Mouse (Mus musculus) heart, embryonic 12.5 days (tissue): Measurements from ENCODE around the gene Carm1. TPM values are rescaled to one million over a fixed set of nuclear protein-coding genes. Genes with fewer than 3 reads are reported as not detected.

ENCODE experiments used
- ATAC-seq: fragments of 200-750 bp; cut with Nextera tagmentation; 2 replicates; pipeline ENCODE4 v1.8.0; 2017; ENCODE audit warnings: moderate TSS enrichment, moderate library complexity; ENCODE audit not compliant: insufficient number of reproducible peaks, low FRiP score
- H3K27ac ChIP-seq: fragments of 300-500 bp; sonication (generic); 2 replicates; pipeline ENCODE4 v1.5.1; 2016; ENCODE audit warnings: mild to moderate bottlenecking, moderate library complexity; ENCODE audit not compliant: poor library complexity, severe bottlenecking
- H3K27me3 ChIP-seq: fragments of 300-500 bp; sonication (generic); replicated peaks from 2 replicates; pipeline ENCODE4 v1.6.1; 2016; ENCODE audit warnings: mild to moderate bottlenecking, moderate library complexity
- H3K36me3 ChIP-seq: fragments of 300-500 bp; sonication (generic); 2 replicates; pipeline ENCODE4 v1.6.1; 2016; ENCODE audit warnings: mild to moderate bottlenecking, moderate library complexity
- H3K4me1 ChIP-seq: fragments of 300-500 bp; sonication (generic); replicated peaks from 2 replicates; pipeline ENCODE4 v1.6.1; 2016; ENCODE audit warnings: mild to moderate bottlenecking
- H3K4me2 ChIP-seq: fragments of 300-500 bp; sonication (generic); 2 replicates; pipeline ENCODE4 v1.6.1; 2016; ENCODE audit warnings: mild to moderate bottlenecking, moderate library complexity
- H3K4me3 ChIP-seq: fragments of 300-500 bp; sonication (generic); 2 replicates; pipeline ENCODE4 v1.5.1; 2016; ENCODE audit warnings: mild to moderate bottlenecking
- H3K9ac ChIP-seq: fragments of 300-500 bp; sonication (generic); 2 replicates; pipeline ENCODE4 v1.6.1; 2016; ENCODE audit warnings: mild to moderate bottlenecking, moderate library complexity
- H3K9me3 ChIP-seq: fragments of 300-500 bp; sonication (generic); replicated peaks from 2 replicates; pipeline ENCODE4 v1.6.1; 2016; ENCODE audit warnings: mild to moderate bottlenecking, moderate library complexity
- WGBS: fragments of 180-500 bp; shearing (Covaris S2); methylation state at CpG from one replicate; pipeline ENCODE4 v1.1.7; 2016; 5-methylcytosine and 5-hydroxymethylcytosine counted together
- polyA plus RNA-seq: library from polyadenylated mRNA; unstranded; fragments of >200 nt; fragmentation: Nextera tagmentation; extraction: Ambion mirVana; gene quantifications from 2 replicates; pipeline ENCODE4 v1.2.1, GENCODE M21; 2016

Carm1 gene
- polyA plus RNA-seq, 1 experiment from 2014 or later: 49.9 TPM

GRCm38 (mm10) chr9:21616232-21616781 is 69.6 kb downstream of the Carm1 start:
- WGBS: under 1% methylated on average over 47 of the region's 57 CpGs

GRCm38 (mm10) chr9:21617066-21617465 is 70.4 kb downstream of the Carm1 start:
- Histone ChIP-seq H3K4me2 (peak overlapping the region; percentile 77), H3K9ac (peak overlapping the region; percentile 80), H3K27me3 (no peaks in the 10 kb centered on the region), H3K27ac (peak overlapping the region; percentile 94), H3K4me1 (peaks cover 26% of the 10 kb centered on the region), H3K9me3 (no peaks in the 10 kb centered on the region), H3K4me3 (peak overlapping the region; percentile 73), H3K36me3 (peaks cover 10% of the 10 kb centered on the region; the same call in 1 of the 2 replicates)
- no peak for ATAC-seq
- WGBS: 6% methylated on average over 10 of the region's 10 CpGs

More at GRCm38 (mm10) chr9:21616232-21616781, 69.6 kb downstream of the Carm1 start:
- H3K27ac ChIP-seq: peak overlapping the region; percentile 94
- H3K4me1 ChIP-seq: peaks cover 26% of the 10 kb centered on the region
- H3K36me3 ChIP-seq: peaks cover 10% of the 10 kb centered on the region; the same call in 1 of the 2 replicates
- peak overlapping the region; percentile 80 for H3K9ac ChIP-seq
- peak overlapping the region; percentile 73 for H3K4me3 ChIP-seq
- peak overlapping the region; percentile 77 for H3K4me2 ChIP-seq
- H3K27me3 ChIP-seq: no peaks in the 10 kb centered on the region
- peak; percentile 88 for ATAC-seq
- no peaks in the 10 kb centered on the region for H3K9me3 ChIP-seq

GRCm38 (mm10) chr9:21620229-21620628 is 73.5 kb downstream of the Carm1 start:
- no peaks in the 10 kb centered on the region for H3K27me3 ChIP-seq
- no peaks in the 10 kb centered on the region for H3K9me3 ChIP-seq
- no peak overlapping the region for H3K27ac ChIP-seq
- ATAC-seq: no peak
- H3K4me3 ChIP-seq: no peak overlapping the region
- 92% methylated on average over 4 of the region's 4 CpGs for WGBS
- no peak overlapping the region for H3K4me2 ChIP-seq
- H3K9ac ChIP-seq: no peak overlapping the region
- peaks cover 29% of the 10 kb centered on the region for H3K4me1 ChIP-seq
- peaks cover 13% of the 10 kb centered on the region; the same call in 1 of the 2 replicates for H3K36me3 ChIP-seq

DNA sequence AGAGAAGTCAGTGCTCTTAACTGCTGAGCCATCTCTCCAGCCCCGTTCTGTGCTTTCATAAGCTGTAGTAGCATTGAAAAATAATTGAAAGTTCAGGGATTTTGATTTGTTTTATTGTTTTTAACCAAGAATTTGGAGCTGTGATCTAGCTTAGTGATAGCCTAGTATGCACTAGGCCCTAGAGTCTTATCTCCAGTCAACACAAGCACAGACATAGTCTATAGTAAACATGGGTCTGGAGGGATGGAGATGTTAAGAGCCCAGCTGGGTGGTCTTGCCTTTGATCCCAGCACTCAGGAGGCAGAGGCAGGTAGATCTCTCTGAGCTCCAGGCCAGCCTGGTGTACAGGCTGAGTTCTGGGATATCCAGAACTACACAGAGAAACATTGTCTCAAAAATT is 76.0 kb downstream of the Carm1 start:
- Histone ChIP-seq H3K36me3 (peaks cover 19% of the 10 kb centered on the region), H3K27me3 (no peaks in the 10 kb centered on the region), H3K4me2 (no peak overlapping the region), H3K9ac (no peak overlapping the region), H3K4me1 (peaks cover 29% of the 10 kb centered on the region), H3K4me3 (no peak overlapping the region), H3K27ac (no peak overlapping the region), H3K9me3 (no peaks in the 10 kb centered on the region)
- WGBS: 95% methylated on average over 1 of the region's 1 CpGs
- ATAC-seq: no peak

GRCm38 (mm10) chr9:21625342-21626339 is 78.9 kb downstream of the Carm1 start:
- ATAC-seq: no peak
- H3K4me1 ChIP-seq: peaks cover 17% of the 10 kb centered on the region
- 84% methylated on average over 10 of the region's 10 CpGs for WGBS

DNA sequence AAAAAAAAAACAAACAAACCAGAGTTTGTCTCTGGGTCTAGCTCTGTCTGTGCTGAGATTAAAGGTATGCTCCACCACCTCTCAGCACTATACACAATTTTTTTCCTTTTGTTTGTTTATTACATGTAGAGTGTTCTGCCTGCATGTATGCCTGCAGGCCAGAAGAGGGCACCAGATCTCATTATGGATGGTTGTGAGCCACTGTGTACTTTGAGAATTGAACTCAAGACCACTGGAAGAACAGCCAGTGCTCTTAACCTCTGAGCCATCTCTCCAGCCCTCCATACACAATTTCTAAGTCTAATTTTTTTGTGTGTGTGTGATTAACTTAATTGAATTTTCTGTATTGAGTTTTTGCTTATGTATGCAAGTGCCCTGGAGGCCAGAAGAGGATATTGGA is 79.9 kb downstream of the Carm1 start:
- Histone ChIP-seq H3K27me3 (no peaks in the 10 kb centered on the region), H3K4me2 (no peak overlapping the region), H3K27ac (no peak overlapping the region), H3K4me1 (peaks cover 17% of the 10 kb centered on the region), H3K9me3 (no peaks in the 10 kb centered on the region), H3K9ac (no peak overlapping the region), H3K36me3 (peaks cover 12% of the 10 kb centered on the region), H3K4me3 (no peak overlapping the region)
- ATAC-seq: no peak

More at GRCm38 (mm10) chr9:21625342-21626339, 78.9 kb downstream of the Carm1 start:
- H3K36me3 ChIP-seq: peaks cover 9% of the 10 kb centered on the region
- no peak overlapping the region; the same call in 1 of the 2 replicates for H3K9ac ChIP-seq
- no peaks in the 10 kb centered on the region for H3K27me3 ChIP-seq
- H3K4me3 ChIP-seq: no peak overlapping the region
- no peak overlapping the region for H3K4me2 ChIP-seq
- H3K27ac ChIP-seq: no peak overlapping the region
- H3K9me3 ChIP-seq: no peaks in the 10 kb centered on the region

GRCm38 (mm10) chr9:21627145-21627795 is 80.6 kb downstream of the Carm1 start:
- peaks cover 22% of the 10 kb centered on the region for H3K4me1 ChIP-seq
- H3K9ac ChIP-seq: no peak overlapping the region
- peaks cover 15% of the 10 kb centered on the region for H3K36me3 ChIP-seq
- H3K4me2 ChIP-seq: no peak overlapping the region
- no peak overlapping the region for H3K27ac ChIP-seq
- H3K9me3 ChIP-seq: no peaks in the 10 kb centered on the region
- no peak overlapping the region for H3K4me3 ChIP-seq
- H3K27me3 ChIP-seq: no peaks in the 10 kb centered on the region
- WGBS: 77% methylated on average over 5 of the region's 5 CpGs
- no peak for ATAC-seq

DNA sequence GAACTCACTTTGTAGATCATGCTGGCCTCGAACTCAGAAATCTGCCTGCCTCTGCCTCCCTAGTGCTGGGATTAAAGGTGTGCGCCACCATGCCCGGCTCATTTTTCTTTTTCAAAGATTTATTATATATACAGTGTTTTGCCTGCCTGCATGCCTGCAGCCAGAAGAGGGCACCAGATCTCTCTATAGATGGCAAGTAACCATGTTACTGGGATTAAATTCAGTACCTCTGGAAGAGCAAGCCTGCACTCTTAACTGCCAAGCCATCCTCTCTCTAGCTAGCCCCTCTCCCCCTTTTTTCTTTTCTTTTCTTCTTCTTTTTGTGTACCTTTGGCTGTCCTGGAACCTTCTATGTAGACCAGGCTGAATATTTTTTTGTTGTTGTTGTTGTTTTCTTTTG is 84.0 kb downstream of the Carm1 start:
- H3K4me1 ChIP-seq: peaks cover 22% of the 10 kb centered on the region
- no peaks in the 10 kb centered on the region for H3K27me3 ChIP-seq
- H3K36me3 ChIP-seq: peaks cover 40% of the 10 kb centered on the region
- no peak for ATAC-seq
- no peak overlapping the region for H3K9ac ChIP-seq
- H3K4me2 ChIP-seq: no peak overlapping the region
- no peak overlapping the region for H3K27ac ChIP-seq
- 86% methylated on average over 3 of the region's 3 CpGs for whole genome bisulfite sequencing
- H3K9me3 ChIP-seq: no peaks in the 10 kb centered on the region
- H3K4me3 ChIP-seq: no peak overlapping the region

- H3K4me2 ChIP-seq: no peak overlapping the region
- no peak for ATAC-seq
- no peak overlapping the region for H3K9ac ChIP-seq
- no peak overlapping the region for H3K4me3 ChIP-seq
- 89% methylated on average over 3 of the region's 3 CpGs for WGBS
- no peak overlapping the region for H3K27ac ChIP-seq
- peaks cover 63% of the 10 kb centered on the region for H3K36me3 ChIP-seq
- H3K9me3 ChIP-seq: no peaks in the 10 kb centered on the region
- H3K4me1 ChIP-seq: peaks cover 22% of the 10 kb centered on the region
- H3K27me3 ChIP-seq: no peaks in the 10 kb centered on the region
Observed at GRCm38 (mm10) chr9:21633106-21633505, 86.4 kb downstream of the Carm1 start.

DNA sequence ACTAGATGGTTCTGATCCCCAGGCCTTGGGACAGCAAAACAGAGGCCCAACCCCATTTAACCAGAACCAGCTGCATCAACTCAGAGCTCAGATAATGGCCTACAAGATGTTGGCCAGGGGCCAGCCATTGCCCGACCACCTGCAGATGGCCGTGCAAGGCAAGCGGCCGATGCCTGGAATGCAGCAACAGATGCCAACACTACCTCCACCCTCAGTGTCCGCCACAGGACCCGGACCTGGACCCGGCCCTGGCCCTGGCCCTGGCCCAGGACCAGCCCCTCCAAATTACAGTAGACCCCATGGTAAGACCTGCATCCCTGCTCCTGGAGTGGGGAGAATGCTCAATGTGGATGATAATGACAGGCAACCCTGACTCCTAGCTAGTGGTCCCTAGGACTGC is 88.9 kb downstream of the Carm1 start:
- Histone ChIP-seq H3K4me2 (no peak overlapping the region), H3K9me3 (no peaks in the 10 kb centered on the region), H3K9ac (no peak overlapping the region), H3K27ac (no peak overlapping the region), H3K4me3 (no peak overlapping the region), H3K27me3 (no peaks in the 10 kb centered on the region), H3K36me3 (peaks cover 87% of the 10 kb centered on the region), H3K4me1 (peaks cover 22% of the 10 kb centered on the region)
- ATAC-seq: peak; percentile 34; the same call in 1 of the 2 replicates
- WGBS: 45% methylated on average over 7 of the region's 7 CpGs

DNA sequence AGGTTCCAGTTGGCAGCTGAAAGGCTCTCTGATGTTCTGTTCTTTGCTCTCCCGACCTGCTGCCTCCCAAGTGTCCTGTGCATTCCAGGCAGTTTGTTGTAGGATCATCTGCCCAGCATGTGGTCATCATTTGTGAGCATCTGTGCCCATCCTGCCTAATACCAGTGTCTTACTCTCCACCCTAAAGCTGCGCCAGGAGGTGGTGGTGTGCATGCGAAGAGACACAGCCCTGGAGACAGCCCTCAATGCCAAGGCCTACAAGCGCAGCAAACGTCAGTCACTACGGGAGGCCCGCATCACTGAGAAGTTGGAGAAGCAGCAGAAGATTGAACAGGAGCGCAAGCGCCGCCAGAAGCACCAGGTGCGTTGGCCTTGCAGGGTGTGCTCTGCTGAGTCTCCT is 92.3 kb downstream of the Carm1 start:
- 96% methylated on average over 11 of the region's 11 CpGs for WGBS

More for the DNA sequence above, 92.3 kb downstream of the Carm1 start:
- no peak overlapping the region for H3K9ac ChIP-seq
- peaks cover 98% of the 10 kb centered on the region for H3K36me3 ChIP-seq
- ATAC-seq: no peak
- H3K27me3 ChIP-seq: no peaks in the 10 kb centered on the region
- H3K4me1 ChIP-seq: peaks cover 15% of the 10 kb centered on the region
- H3K4me3 ChIP-seq: no peak overlapping the region
- H3K9me3 ChIP-seq: no peaks in the 10 kb centered on the region
- no peak overlapping the region for H3K27ac ChIP-seq
- no peak overlapping the region for H3K4me2 ChIP-seq
